Mouse (Mus musculus) spleen, postnatal 0 days (tissue): ENCODE results near the gene Il10ra. TPM values are rescaled to one million over a fixed set of nuclear protein-coding genes. Genes with fewer than 3 reads are reported as not detected.

ENCODE experiments used
- polyA plus RNA-seq: library from polyadenylated mRNA; unstranded; fragments of >200 nt; fragmentation: Nextera tagmentation; extraction: Ambion mirVana; gene quantifications from 2 replicates; pipeline ENCODE4 v1.2.1, GENCODE M21; 2015

The Il10ra gene
- 3.3 and 5.8 TPM in 2 replicates for polyA plus RNA-seq

GRCm38 (mm10) chr9:45268597-45269325, at the start of gene Il10ra:
Il10ra (minus strand) TSS chr9:45269149.

Other genes starting within 250 kb of the Il10ra start
- gene Mpzl2, start 229.3 kb downstream of the Il10ra start, polyA plus RNA-seq = 0.42 and 0.55 TPM in 2 replicates
- gene Mpzl3, start 214.0 kb downstream of the Il10ra start, polyA plus RNA-seq = 0.70 and 1.1 TPM in 2 replicates
- gene Jaml, start 190.0 kb downstream of the Il10ra start, polyA plus RNA-seq = 10.2 and 10.3 TPM in 2 replicates
- 0.38 and 0.42 TPM in 2 replicates for gene Scn2b, start 151.4 kb downstream of the Il10ra start, polyA plus RNA-seq
- gene Scn4b, start 130.8 kb downstream of the Il10ra start, polyA plus RNA-seq = 0.19 and 0.24 TPM in 2 replicates
- 0.28 and 0.34 TPM in 2 replicates for gene BC049352, start 87.1 kb downstream of the Il10ra start, polyA plus RNA-seq
- gene Tmprss4, start 65.1 kb downstream of the Il10ra start, polyA plus RNA-seq = 0.12 TPM in 1 of 2 replicates, not detected in the other
- not detected in 2 replicates for gene Tmprss13, start 50.0 kb upstream of the Il10ra start, polyA plus RNA-seq
- 15.5 and 17.0 TPM in 2 replicates for gene Fxyd6, start 101.0 kb upstream of the Il10ra start, polyA plus RNA-seq
- gene Fxyd2, start 130.5 kb upstream of the Il10ra start, polyA plus RNA-seq = 0.67 and 0.82 TPM in 2 replicates
- gene Dscaml1, start 157.5 kb upstream of the Il10ra start, polyA plus RNA-seq = not detected in 2 replicates